Mouse (Mus musculus) forebrain, embryonic 16.5 days (tissue): Measurements from ENCODE around the gene Zfp708. TPM values are rescaled to one million over a fixed set of nuclear protein-coding genes. Genes with fewer than 3 reads are reported as not detected.
A peak's percentile ranks its signal among the peaks of the same experiment; 100 is the strongest.
"Not testable (repeated sequence)": the region's sequence is repeated elsewhere in the genome, so short reads cannot be mapped to it uniquely, and the experiment has no call there.

Source experiments
- ATAC-seq: fragments of 200-750 bp; cut with Nextera tagmentation; 2 replicates; pipeline ENCODE4 v1.8.0; 2017; ENCODE audit warnings: mild to moderate bottlenecking, moderate library complexity
- H3K27ac ChIP-seq: fragments of 300-500 bp; sonication (generic); 2 replicates; pipeline ENCODE4 v1.5.1; 2014; ENCODE audit warnings: low read length, control low read depth
- H3K27me3 ChIP-seq: fragments of 300-500 bp; sonication (generic); replicated peaks from 2 replicates; pipeline ENCODE4 v1.6.1; 2014; ENCODE audit warnings: low read length; ENCODE audit not compliant: control insufficient read depth, insufficient read depth
- H3K36me3 ChIP-seq: fragments of 300-500 bp; sonication (generic); 2 replicates; pipeline ENCODE4 v1.6.1; 2014; ENCODE audit not compliant: control insufficient read depth, insufficient read depth
- H3K4me1 ChIP-seq: fragments of 300-500 bp; sonication (generic); replicated peaks from 2 replicates; pipeline ENCODE4 v1.6.1; 2014; ENCODE audit warnings: low read length; ENCODE audit not compliant: control insufficient read depth, insufficient read depth
- H3K4me2 ChIP-seq: fragments of 300-500 bp; sonication (generic); 2 replicates; pipeline ENCODE4 v1.6.1; 2014; ENCODE audit warnings: mild to moderate bottlenecking, low read length, control low read depth
- H3K4me3 ChIP-seq: fragments of 300-500 bp; sonication (generic); replicated peaks from 2 replicates; pipeline ENCODE4 v1.5.1; 2014; ENCODE audit warnings: mild to moderate bottlenecking, low read length, control low read depth
- H3K9ac ChIP-seq: fragments of 300-500 bp; sonication (generic); replicated peaks from 2 replicates; pipeline ENCODE4 v1.6.1; 2014; ENCODE audit warnings: low read depth, low read length, control low read depth
- H3K9me3 ChIP-seq: fragments of 300-500 bp; sonication (generic); 2 replicates; pipeline ENCODE4 v1.6.1; 2016; ENCODE audit warnings: low read length; ENCODE audit not compliant: control insufficient read depth
- WGBS: fragments of 180-500 bp; shearing (Covaris S2); extraction: QIAGEN DNeasy Blood & Tissue Kit; methylation state at CpG from one replicate; pipeline ENCODE4 v1.1.7; 2014; 5-methylcytosine and 5-hydroxymethylcytosine counted together
- polyA plus RNA-seq: library from polyadenylated mRNA; unstranded; fragments of >200 nt; fragmentation: Nextera tagmentation; extraction: Ambion mirVana; gene quantifications from 2 replicates; pipeline ENCODE4 v1.2.1, GENCODE M21; 2015

The Zfp708 gene
- 13.3 and 14.1 TPM in 2 replicates for polyA plus RNA-seq

DNA sequence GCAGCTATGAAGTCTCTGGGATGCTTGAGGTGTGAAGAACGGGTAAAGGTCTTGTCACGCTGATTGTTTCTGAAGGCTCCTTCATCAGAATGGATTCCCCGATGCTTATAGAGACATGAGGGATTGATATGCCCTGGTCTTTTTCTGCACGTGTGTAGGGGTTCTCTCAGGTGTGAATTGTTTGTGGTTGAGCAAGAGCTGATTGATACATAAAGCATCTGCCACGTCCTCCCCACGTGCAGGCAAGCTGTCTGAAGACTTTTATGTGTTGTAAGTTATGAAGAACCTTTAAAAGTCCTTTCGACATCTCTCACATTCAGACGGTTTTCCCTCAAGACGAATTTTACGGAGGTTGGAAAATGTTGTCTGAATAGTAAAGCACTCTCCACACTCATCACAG is at the start of gene Zfp708:
Gene Zfp708, minus strand, starts transcription at position 101 of the 400 bp plus-strand sequence.
- Histone ChIP-seq H3K36me3 (no peaks in the 10 kb centered on the region), H3K9me3 (no peaks in the 10 kb centered on the region), H3K4me2 (no peak within 1 kb of the TSS), H3K27ac (no peak within 1 kb of the TSS), H3K4me3 (no peak within 1 kb of the TSS), H3K9ac (no peak within 1 kb of the TSS), H3K4me1 (no peaks in the 10 kb centered on the region), H3K27me3 (no peaks in the 10 kb centered on the region)
- 91% methylated on average over 10 of the region's 10 CpGs for WGBS
- no peak for ATAC-seq

DNA sequence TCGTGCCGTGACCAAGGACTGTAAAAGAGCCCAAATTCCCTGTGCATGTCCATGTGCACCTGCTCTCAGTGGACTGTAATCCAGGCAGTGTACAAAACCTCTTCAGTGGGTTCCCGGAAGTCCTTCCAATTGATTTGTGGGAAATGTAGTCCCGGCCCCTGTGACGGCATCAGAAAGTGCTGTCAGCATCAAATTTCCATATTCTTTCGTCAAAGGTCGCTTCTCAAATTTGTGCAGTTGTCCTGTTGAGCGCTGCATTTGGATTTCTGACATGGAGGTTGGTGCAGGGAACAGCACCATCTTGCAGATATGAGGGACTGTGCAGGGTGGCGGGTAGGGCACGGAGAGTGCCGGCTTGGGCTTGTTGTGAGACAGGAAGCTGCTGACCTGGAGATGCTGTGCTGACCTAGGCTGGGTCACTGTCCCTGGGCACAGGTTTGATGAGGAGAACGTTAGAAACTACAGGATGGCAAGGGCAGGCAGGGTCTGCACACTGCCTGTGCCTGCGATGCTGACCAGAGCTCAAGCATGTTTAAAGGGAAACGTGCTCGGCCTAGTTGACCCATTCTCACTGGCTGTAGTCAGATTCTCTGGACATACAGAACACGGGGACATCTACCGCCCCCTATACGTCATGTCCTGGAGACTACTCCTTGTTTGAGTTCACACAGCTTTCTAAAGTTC is 30.4 kb upstream of the Zfp708 start:
- 1% methylated on average over 18 of the region's 18 CpGs for whole genome bisulfite sequencing

DNA sequence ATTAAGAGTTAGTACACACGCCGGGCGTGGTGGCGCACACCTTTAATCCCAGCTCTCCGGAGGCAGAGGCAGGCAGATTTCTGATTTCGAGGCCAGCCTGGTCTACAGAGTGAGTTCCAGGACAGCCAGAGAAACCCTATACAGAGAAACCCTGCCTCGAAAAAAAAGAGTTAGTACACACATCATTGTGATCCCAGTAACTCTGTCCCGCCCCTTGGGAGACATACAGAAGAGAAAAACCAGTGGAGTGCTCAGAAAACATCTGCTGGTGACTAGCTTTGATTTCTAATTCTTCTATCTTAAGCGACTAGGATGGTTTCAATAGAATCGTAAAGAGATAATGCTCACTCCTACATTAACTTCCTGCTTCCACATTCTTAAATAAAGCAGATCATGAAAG is 29.7 kb upstream of the Zfp708 start:
- WGBS: 78% methylated on average over 10 of the region's 10 CpGs
- H3K4me1 ChIP-seq, H3K4me2 ChIP-seq, H3K9me3 ChIP-seq, H3K27ac ChIP-seq, H3K36me3 ChIP-seq, H3K9ac ChIP-seq, H3K27me3 ChIP-seq, H3K4me3 ChIP-seq: not testable (repeated sequence)
- ATAC-seq: peak; percentile 17

More for the DNA sequence above, 30.4 kb upstream of the Zfp708 start:
- H3K27me3 ChIP-seq: no peaks in the 10 kb centered on the region
- H3K27ac ChIP-seq: peak overlapping the region; percentile 47; the same call in 1 of the 2 replicates
- no peaks in the 10 kb centered on the region for H3K9me3 ChIP-seq
- peak overlapping the region; percentile 82 for H3K4me2 ChIP-seq
- peak overlapping the region; percentile 77 for H3K4me3 ChIP-seq
- peak; percentile 99 for ATAC-seq
- peak overlapping the region; percentile 66 for H3K9ac ChIP-seq
- no peaks in the 10 kb centered on the region for H3K36me3 ChIP-seq
- 0 out of 2 replicates have a peak, but pooled peaks cover 5% of the 10 kb centered on the region for H3K4me1 ChIP-seq

DNA sequence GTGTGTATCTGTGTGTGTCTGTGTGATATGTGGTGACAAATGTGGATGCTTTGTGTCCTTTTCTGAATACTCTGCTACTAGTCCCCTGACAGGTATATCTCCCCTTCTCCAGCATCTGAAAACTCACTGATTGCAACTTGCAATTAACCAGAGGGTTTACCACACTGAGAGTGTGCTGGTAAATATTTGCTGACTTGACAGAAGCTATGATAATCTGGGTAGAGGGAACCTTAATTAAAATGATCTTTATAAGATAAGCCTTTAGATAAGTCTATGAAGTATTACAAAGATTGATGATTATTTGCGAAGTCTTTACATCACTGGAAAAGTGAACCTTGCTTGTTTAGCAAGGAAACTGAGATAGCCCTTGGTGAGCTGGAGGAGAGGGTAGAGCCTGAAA is 26.7 kb upstream of the Zfp708 start:
- WGBS: 92% methylated on average over 1 of the region's 1 CpGs

DNA sequence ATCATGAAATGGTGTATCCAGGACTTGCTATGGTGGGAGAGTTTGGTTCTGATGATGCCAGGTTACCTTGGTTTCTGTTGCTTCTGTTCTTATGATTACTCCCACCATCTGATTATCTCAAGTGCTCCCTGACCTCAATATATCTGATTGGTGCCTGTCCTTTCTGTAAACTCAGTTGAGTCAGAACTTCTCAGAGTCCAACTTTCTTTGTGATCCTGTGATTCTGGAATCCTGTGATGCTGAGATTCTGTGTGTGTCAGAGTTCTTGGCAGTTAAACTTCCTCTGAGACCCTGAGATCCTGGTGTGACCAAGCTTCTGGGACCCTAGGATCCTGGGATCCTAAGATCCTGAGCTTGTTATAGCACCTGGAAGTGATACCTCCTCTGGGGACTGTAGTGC is 23.6 kb upstream of the Zfp708 start, which contains the start of gene Zfp759:
Gene Zfp759, plus strand, starts transcription at position 301 of the 400 bp plus-strand sequence.
- not testable (repeated sequence) for H3K27me3 ChIP-seq, H3K9me3 ChIP-seq, H3K9ac ChIP-seq, H3K4me3 ChIP-seq, H3K36me3 ChIP-seq, H3K4me2 ChIP-seq, ATAC-seq, H3K27ac ChIP-seq, H3K4me1 ChIP-seq

More for the DNA sequence above, 26.7 kb upstream of the Zfp708 start:
- Histone ChIP-seq H3K36me3 (no peaks in the 10 kb centered on the region), H3K9me3 (no peaks in the 10 kb centered on the region), H3K4me3 (no peak overlapping the region), H3K9ac (no peak overlapping the region), H3K4me2 (no peak overlapping the region), H3K27ac (no peak overlapping the region), H3K27me3 (no peaks in the 10 kb centered on the region), H3K4me1 (0 out of 2 replicates have a peak, but pooled peaks cover 5% of the 10 kb centered on the region)
- no peak for ATAC-seq

DNA sequence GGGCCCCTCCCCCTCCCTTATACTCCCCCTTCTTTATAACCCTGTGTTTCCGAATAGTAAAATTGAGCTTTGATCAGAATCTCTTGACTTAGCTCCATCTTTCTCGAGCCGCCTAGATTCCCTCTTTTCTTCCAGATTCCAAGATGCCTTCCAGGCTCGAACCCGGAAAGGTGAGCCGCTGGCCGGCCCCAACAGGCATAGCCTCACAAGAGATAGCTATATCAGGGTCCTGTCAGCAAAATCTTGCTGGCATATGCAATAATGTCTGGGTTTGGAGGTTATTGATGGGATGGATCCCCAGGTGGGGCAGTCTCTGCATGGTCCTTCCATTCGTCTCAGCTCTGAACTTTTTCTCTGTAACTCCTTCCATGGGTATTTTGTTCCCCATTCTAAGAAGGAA is 18.4 kb upstream of the Zfp708 start, which contains the start of gene Rslcan18:
Gene Rslcan18, minus strand, starts transcription at position 101 of the 400 bp plus-strand sequence.
- H3K9me3 ChIP-seq, H3K27me3 ChIP-seq, H3K36me3 ChIP-seq, ATAC-seq, H3K4me1 ChIP-seq, H3K4me2 ChIP-seq, H3K9ac ChIP-seq, H3K4me3 ChIP-seq, H3K27ac ChIP-seq: not testable (repeated sequence)
- WGBS: 93% methylated on average over 8 of the region's 8 CpGs

DNA sequence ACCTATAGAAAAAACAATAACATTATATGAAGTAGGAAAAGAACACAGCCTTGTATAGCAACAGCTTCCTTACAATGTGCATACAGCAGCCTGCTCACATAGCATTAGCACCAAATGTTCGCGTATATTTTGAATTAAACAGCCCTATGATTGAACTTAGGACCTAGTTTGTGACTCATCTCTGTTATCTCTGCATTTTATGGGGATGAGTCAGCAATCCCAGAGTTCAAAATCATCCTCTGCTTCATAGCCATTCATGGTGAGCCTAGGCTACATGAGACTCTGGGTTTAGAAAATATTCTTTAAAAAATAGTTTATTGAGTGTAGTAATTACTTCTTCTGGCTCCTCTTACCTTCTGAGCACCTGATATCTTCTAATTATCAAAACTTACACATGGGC is 15.5 kb upstream of the Zfp708 start:
- H3K4me2 ChIP-seq: no peak overlapping the region
- no peaks in the 10 kb centered on the region for H3K27me3 ChIP-seq
- WGBS: 94% methylated on average over 2 of the region's 2 CpGs
- no peaks in the 10 kb centered on the region for H3K9me3 ChIP-seq
- no peak for ATAC-seq
- H3K4me1 ChIP-seq: no peaks in the 10 kb centered on the region
- no peaks in the 10 kb centered on the region for H3K36me3 ChIP-seq
- H3K4me3 ChIP-seq: no peak overlapping the region
- H3K27ac ChIP-seq: no peak overlapping the region
- no peak overlapping the region for H3K9ac ChIP-seq

- no peaks in the 10 kb centered on the region for H3K36me3 ChIP-seq
- no peaks in the 10 kb centered on the region for H3K27me3 ChIP-seq
- H3K27ac ChIP-seq: no peak overlapping the region
- no peak for ATAC-seq
- H3K4me2 ChIP-seq: no peak overlapping the region
- WGBS: 82% methylated on average over 12 of the region's 12 CpGs
- H3K9ac ChIP-seq: no peak overlapping the region
- H3K4me3 ChIP-seq: no peak overlapping the region
- H3K9me3 ChIP-seq: no peaks in the 10 kb centered on the region
- H3K4me1 ChIP-seq: peaks cover 6% of the 10 kb centered on the region
Observed at GRCm38 (mm10) chr13:67112096-67112495, 14.3 kb upstream of the Zfp708 start.

DNA sequence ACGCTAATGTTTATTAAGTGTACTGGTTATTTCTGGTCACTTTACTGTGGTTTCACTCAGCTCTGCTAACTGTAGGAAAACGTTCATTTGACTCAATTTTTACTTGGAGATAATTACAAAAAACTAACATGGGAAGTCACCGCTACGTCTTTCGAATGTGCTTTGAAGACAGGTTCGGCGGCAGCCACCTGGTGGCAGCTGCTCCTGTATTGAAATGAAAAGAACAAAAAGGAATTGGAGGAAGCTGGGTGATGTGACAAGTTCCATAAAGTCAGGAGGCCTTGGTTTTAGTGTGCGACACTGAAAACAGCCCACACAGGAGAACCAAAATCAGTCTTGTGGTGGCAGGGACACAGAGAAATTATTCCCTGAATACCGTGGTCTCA is 11.0 kb upstream of the Zfp708 start:
- H3K9ac ChIP-seq: 0 out of 2 replicates have a peak overlapping the region, but pooled peaks have one; percentile 23
- H3K36me3 ChIP-seq: no peaks in the 10 kb centered on the region
- peak overlapping the region; percentile 54 for H3K4me2 ChIP-seq
- no peaks in the 10 kb centered on the region for H3K27me3 ChIP-seq
- no peak overlapping the region for H3K27ac ChIP-seq
- H3K9me3 ChIP-seq: no peaks in the 10 kb centered on the region
- H3K4me1 ChIP-seq: peaks cover 6% of the 10 kb centered on the region
- peak; percentile 65 for ATAC-seq
- WGBS: 3% methylated on average over 9 of the region's 9 CpGs
- H3K4me3 ChIP-seq: peak overlapping the region; percentile 66
